Mouse (Mus musculus): ENCODE results near the gene Taf4. TPM values are rescaled to one million over a fixed set of nuclear protein-coding genes. Genes with fewer than 3 reads are reported as not detected.

Taf4 gene
- polyA plus RNA-seq (2012; fragmentation: generic; extraction: Trizol), result 6.3 TPM

GRCm38 (mm10) chr2:179976628-179977343, at the start of gene Taf4:
Gene Taf4 (minus strand): TSS chr2:179976646.
- no peak for TF ChIP-seq TCF3 (IDR thresholded peaks at IDR 0.05; ENCODE audit: insufficient read length, low read depth)
- TF ChIP-seq USF1 (IDR thresholded peaks at IDR 0.05; ENCODE audit: low read depth), result no peak
- no peak for TF ChIP-seq TCF12 (IDR thresholded peaks at IDR 0.05; ENCODE audit: insufficient read depth, poor library complexity, severe bottlenecking)
- peak; percentile 84 for TF ChIP-seq POLR2A (IDR thresholded peaks at IDR 0.05; ENCODE audit: insufficient read length, low read depth)
- peak in 2 of 3 experiments; percentile 21 to 67 for TF ChIP-seq MYOD1 (IDR thresholded peaks at IDR 0.05; ENCODE audit: control insufficient read depth in 1 of 3, insufficient read length in 2 of 3, low read depth in 2 of 3)
- TF ChIP-seq E2F4 (IDR thresholded peaks at IDR 0.05; ENCODE audit: insufficient read depth), result no peak
- TF ChIP-seq REST (IDR thresholded peaks at IDR 0.05; ENCODE audit: insufficient read depth, insufficient read length), result peak; percentile 43
- TF ChIP-seq MYOG (IDR thresholded peaks at IDR 0.05; ENCODE audit: control insufficient read depth in 1 of 3, insufficient read depth in 1 of 3, insufficient read length in 2 of 3, low read depth in 2 of 3), result peak; percentile 7 to 81 (median 54)
- TF ChIP-seq POLR2AphosphoS2 (IDR thresholded peaks at IDR 0.05; ENCODE audit: insufficient read length, low read depth), result peak; percentile 76
- H3K4me2 ChIP-seq (ENCODE audit: low read depth), result peak within 1 kb of the TSS; percentile 67
- no peaks in the 10 kb centered on the region for H3K27me3 ChIP-seq (ENCODE audit: control insufficient read depth, insufficient read depth, insufficient read length)
- no peaks in the 10 kb centered on the region for H3K36me3 ChIP-seq (ENCODE audit: control insufficient read depth, insufficient read depth)
- peaks cover 33% of the 10 kb centered on the region for H3K79me2 ChIP-seq (ENCODE audit: control insufficient read depth, insufficient read depth)
- peak within 1 kb of the TSS; percentile 36 for H3K4me3 ChIP-seq
- peak within 1 kb of the TSS; percentile 71 for H3ac ChIP-seq (ENCODE audit: control insufficient read depth, insufficient read length)

- peak overlapping the region; percentile 93 for H3K4me2 ChIP-seq (ENCODE audit: low read depth)
- H3K4me3 ChIP-seq, result peak overlapping the region; percentile 73
- H3ac ChIP-seq (ENCODE audit: control insufficient read depth, insufficient read length), result peak overlapping the region; percentile 62
- peaks cover 9% of the 10 kb centered on the region for H3K36me3 ChIP-seq (ENCODE audit: control insufficient read depth, insufficient read depth)
- TF ChIP-seq POLR2A (IDR thresholded peaks at IDR 0.05; ENCODE audit: insufficient read length, low read depth) (no peak), SRF (IDR thresholded peaks at IDR 0.05; ENCODE audit: control insufficient read depth, insufficient read length, low read depth) (no peak), MAX (IDR thresholded peaks at IDR 0.05; ENCODE audit: low read depth) (no peak), REST (IDR thresholded peaks at IDR 0.05; ENCODE audit: insufficient read depth, insufficient read length) (no peak), CEBPB (IDR thresholded peaks at IDR 0.05; ENCODE audit: insufficient read depth, poor library complexity, severe bottlenecking) (no peak), MYOG (IDR thresholded peaks at IDR 0.05; ENCODE audit: control insufficient read depth in 1 of 3, insufficient read depth in 1 of 3, insufficient read length in 2 of 3, low read depth in 2 of 3) (no peak), TCF3 (IDR thresholded peaks at IDR 0.05; ENCODE audit: insufficient read length, low read depth) (no peak), POLR2AphosphoS2 (IDR thresholded peaks at IDR 0.05; ENCODE audit: insufficient read length, low read depth) (no peak), E2F4 (IDR thresholded peaks at IDR 0.05; ENCODE audit: insufficient read depth) (no peak), MYOD1 (IDR thresholded peaks at IDR 0.05; ENCODE audit: control insufficient read depth in 1 of 3, insufficient read length in 2 of 3, low read depth in 2 of 3) (no peak), TCF12 (IDR thresholded peaks at IDR 0.05; ENCODE audit: insufficient read depth, poor library complexity, severe bottlenecking) (no peak), USF1 (IDR thresholded peaks at IDR 0.05; ENCODE audit: low read depth) (no peak)
- peaks cover 11% of the 10 kb centered on the region for H3K27me3 ChIP-seq (ENCODE audit: control insufficient read depth, insufficient read depth, insufficient read length)
- peaks cover 41% of the 10 kb centered on the region for H3K79me2 ChIP-seq (ENCODE audit: control insufficient read depth, insufficient read depth)
Measured at GRCm38 (mm10) chr2:180025861-180026200, 49.4 kb upstream of the Taf4 start.

GRCm38 (mm10) chr2:180025135-180025860, 48.9 kb upstream of the Taf4 start:
- Histone ChIP-seq H3K4me2 (ENCODE audit: low read depth) (peak overlapping the region; percentile 93), H3ac (ENCODE audit: control insufficient read depth, insufficient read length) (peak overlapping the region; percentile 62), H3K79me2 (ENCODE audit: control insufficient read depth, insufficient read depth) (peaks cover 36% of the 10 kb centered on the region), H3K4me3 (peak overlapping the region; percentile 73), H3K36me3 (ENCODE audit: control insufficient read depth, insufficient read depth) (peaks cover 9% of the 10 kb centered on the region), H3K27me3 (ENCODE audit: control insufficient read depth, insufficient read depth, insufficient read length) (peaks cover 13% of the 10 kb centered on the region)
- TF ChIP-seq POLR2A (IDR thresholded peaks at IDR 0.05; ENCODE audit: insufficient read length, low read depth) (no peak), MAX (IDR thresholded peaks at IDR 0.05; ENCODE audit: low read depth) (no peak), TCF3 (IDR thresholded peaks at IDR 0.05; ENCODE audit: insufficient read length, low read depth) (no peak), SRF (IDR thresholded peaks at IDR 0.05; ENCODE audit: control insufficient read depth, insufficient read length, low read depth) (no peak), MYOG (IDR thresholded peaks at IDR 0.05; ENCODE audit: control insufficient read depth in 1 of 3, insufficient read depth in 1 of 3, insufficient read length in 2 of 3, low read depth in 2 of 3) (no peak), REST (IDR thresholded peaks at IDR 0.05; ENCODE audit: insufficient read depth, insufficient read length) (no peak), POLR2AphosphoS2 (IDR thresholded peaks at IDR 0.05; ENCODE audit: insufficient read length, low read depth) (no peak), USF1 (IDR thresholded peaks at IDR 0.05; ENCODE audit: low read depth) (no peak), E2F4 (IDR thresholded peaks at IDR 0.05; ENCODE audit: insufficient read depth) (no peak), CEBPB (IDR thresholded peaks at IDR 0.05; ENCODE audit: insufficient read depth, poor library complexity, severe bottlenecking) (no peak), TCF12 (IDR thresholded peaks at IDR 0.05; ENCODE audit: insufficient read depth, poor library complexity, severe bottlenecking) (no peak), MYOD1 (IDR thresholded peaks at IDR 0.05; ENCODE audit: control insufficient read depth in 1 of 3, insufficient read length in 2 of 3, low read depth in 2 of 3) (no peak)

GRCm38 (mm10) chr2:180024401-180025098, 48.1 kb upstream of the Taf4 start, which contains the start of gene Lsm14b:
Gene Lsm14b (plus strand): TSS chr2:180024987.
- Histone ChIP-seq H3K36me3 (ENCODE audit: control insufficient read depth, insufficient read depth) (peaks cover 7% of the 10 kb centered on the region), H3K4me2 (ENCODE audit: low read depth) (peak within 1 kb of the TSS; percentile 93), H3ac (ENCODE audit: control insufficient read depth, insufficient read length) (peak within 1 kb of the TSS; percentile 62), H3K79me2 (ENCODE audit: control insufficient read depth, insufficient read depth) (peaks cover 32% of the 10 kb centered on the region), H3K27me3 (ENCODE audit: control insufficient read depth, insufficient read depth, insufficient read length) (peaks cover 20% of the 10 kb centered on the region), H3K4me3 (peak within 1 kb of the TSS; percentile 73)
- TF ChIP-seq MYOD1 (IDR thresholded peaks at IDR 0.05; ENCODE audit: control insufficient read depth in 1 of 3, insufficient read length in 2 of 3, low read depth in 2 of 3), result peak in 1 of 3 experiments; percentile 46
- peak; percentile 92 for TF ChIP-seq POLR2AphosphoS2 (IDR thresholded peaks at IDR 0.05; ENCODE audit: insufficient read length, low read depth)
- TF ChIP-seq TCF3 (IDR thresholded peaks at IDR 0.05; ENCODE audit: insufficient read length, low read depth), result no peak
- TF ChIP-seq REST (IDR thresholded peaks at IDR 0.05; ENCODE audit: insufficient read depth, insufficient read length), result no peak
- peak in 1 of 3 experiments; percentile 6 for TF ChIP-seq MYOG (IDR thresholded peaks at IDR 0.05; ENCODE audit: control insufficient read depth in 1 of 3, insufficient read depth in 1 of 3, insufficient read length in 2 of 3, low read depth in 2 of 3)
- peak; percentile 87 for TF ChIP-seq POLR2A (IDR thresholded peaks at IDR 0.05; ENCODE audit: insufficient read length, low read depth)
- TF ChIP-seq TCF12 (IDR thresholded peaks at IDR 0.05; ENCODE audit: insufficient read depth, poor library complexity, severe bottlenecking), result no peak
- no peak for TF ChIP-seq MAX (IDR thresholded peaks at IDR 0.05; ENCODE audit: low read depth)
- TF ChIP-seq SRF (IDR thresholded peaks at IDR 0.05; ENCODE audit: control insufficient read depth, insufficient read length, low read depth), result peak; percentile 30
- TF ChIP-seq USF1 (IDR thresholded peaks at IDR 0.05; ENCODE audit: low read depth), result no peak
- no peak for TF ChIP-seq CEBPB (IDR thresholded peaks at IDR 0.05; ENCODE audit: insufficient read depth, poor library complexity, severe bottlenecking)
- peak; percentile 75 for TF ChIP-seq E2F4 (IDR thresholded peaks at IDR 0.05; ENCODE audit: insufficient read depth)
